Mouse (Mus musculus): Measurements from ENCODE around the gene Gm10197. TPM values are rescaled to one million over a fixed set of nuclear protein-coding genes. Genes with fewer than 3 reads are reported as not detected.
A peak's percentile ranks its signal among the peaks of the same experiment; 100 is the strongest.

Gm10197 gene
- polyA plus RNA-seq, 1 experiment from 2014 or later = not detected

DNA sequence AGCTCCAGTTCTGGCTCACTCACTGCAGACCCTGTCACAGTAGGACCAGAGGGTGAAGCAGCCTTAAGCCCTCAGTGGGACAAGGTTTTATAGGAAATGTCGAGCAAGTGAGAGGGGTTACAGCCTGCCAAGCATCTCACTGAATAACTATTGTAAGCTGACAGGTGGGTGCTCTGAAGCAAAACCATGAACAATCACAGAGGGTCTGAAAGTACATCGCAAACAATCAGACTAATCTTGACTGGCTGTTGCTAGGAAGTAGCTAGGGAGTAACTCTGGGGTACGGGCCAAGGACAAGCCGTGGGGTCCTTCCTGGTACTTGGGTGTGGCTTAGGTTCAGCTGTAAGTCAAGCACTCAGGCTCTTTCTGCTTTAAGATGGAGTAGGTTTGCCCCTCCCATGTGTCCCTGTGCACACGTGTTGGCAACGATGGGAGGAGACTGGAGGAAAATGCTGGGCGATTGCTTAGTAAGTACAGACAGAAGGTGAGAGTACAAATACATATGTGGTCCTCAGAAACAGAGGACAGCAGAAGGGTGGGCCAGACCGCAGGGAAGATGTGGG lies 21.3 kb upstream of the Gm10197 start:
- Histone ChIP-seq H3K9me3 (no peaks in the 10 kb centered on the region), H3K36me3 (peaks cover 11% of the 10 kb centered on the region), H3K9ac (replicated peaks) (no peak overlapping the region), H3K4me3 (replicated peaks) (no peak overlapping the region), H3K27me3 (no peaks in the 10 kb centered on the region), H3K4me2 (no peak overlapping the region), H3K27ac (no peak overlapping the region), H3K4me1 (replicated peaks) (peaks cover 11% of the 10 kb centered on the region)
- no peak for ATAC-seq (ENCODE audit: insufficient number of reproducible peaks, insufficient read depth, low FRiP score, low TSS enrichment, low read depth)
- 83% methylated on average over 8 of the region's 8 CpGs for WGBS

DNA sequence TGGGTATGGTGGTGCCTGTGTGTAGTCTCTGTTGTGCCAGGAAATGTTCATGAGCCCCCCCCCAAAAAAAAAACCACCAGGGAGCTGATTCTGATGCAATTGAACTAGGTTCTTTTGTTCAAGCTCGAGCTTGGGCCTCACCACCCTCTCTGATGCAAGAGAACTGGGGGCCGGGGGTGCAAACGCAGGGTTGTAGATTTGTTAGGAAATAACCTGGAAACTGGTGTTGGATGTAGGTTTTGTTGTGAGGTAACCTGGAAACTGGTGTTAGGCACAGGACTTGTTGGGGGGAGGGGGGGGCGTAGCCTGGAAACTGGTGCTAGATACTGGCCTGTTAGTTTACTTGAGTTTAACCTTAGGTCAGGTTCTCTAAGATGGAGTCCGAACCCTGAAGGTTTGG lies 20.2 kb upstream of the Gm10197 start:
- no peaks in the 10 kb centered on the region for H3K27me3 ChIP-seq
- no peak overlapping the region for H3K9ac ChIP-seq (replicated peaks)
- no peak overlapping the region for H3K27ac ChIP-seq
- peak overlapping the region; percentile 98 for H3K4me3 ChIP-seq (replicated peaks)
- H3K4me1 ChIP-seq (replicated peaks) = peaks cover 11% of the 10 kb centered on the region
- no peaks in the 10 kb centered on the region for H3K9me3 ChIP-seq
- H3K4me2 ChIP-seq = peak overlapping the region; percentile 76
- WGBS = 97% methylated on average over 5 of the region's 5 CpGs
- peaks cover 22% of the 10 kb centered on the region for H3K36me3 ChIP-seq
- ATAC-seq (ENCODE audit: insufficient number of reproducible peaks, insufficient read depth, low FRiP score, low TSS enrichment, low read depth) = no peak

DNA sequence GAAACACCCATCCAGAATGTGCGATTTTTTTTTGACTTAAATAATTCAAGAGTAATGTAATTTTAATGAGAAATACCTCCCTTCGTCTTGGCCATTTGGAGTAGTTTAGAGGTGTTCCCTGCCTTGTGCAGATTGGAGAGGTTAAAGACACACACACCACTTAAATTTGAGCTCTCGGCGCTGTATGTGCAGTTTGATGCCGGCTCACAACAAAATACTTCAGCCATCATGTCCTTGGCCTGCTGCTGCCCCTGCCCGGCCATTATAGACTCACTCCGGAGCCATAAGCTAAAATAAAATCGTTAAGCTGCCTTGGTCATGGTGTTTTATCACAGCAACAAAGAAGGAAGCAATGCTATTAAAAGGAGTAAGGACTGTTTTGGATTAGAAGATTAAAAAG lies 19.8 kb upstream of the Gm10197 start:
- H3K27me3 ChIP-seq = no peaks in the 10 kb centered on the region
- peak overlapping the region; percentile 76 for H3K4me2 ChIP-seq
- H3K4me3 ChIP-seq (replicated peaks) = peak overlapping the region; percentile 98
- WGBS = 42% methylated on average over 8 of the region's 8 CpGs
- peaks cover 25% of the 10 kb centered on the region for H3K36me3 ChIP-seq
- ATAC-seq (ENCODE audit: insufficient number of reproducible peaks, insufficient read depth, low FRiP score, low TSS enrichment, low read depth) = no peak
- peaks cover 11% of the 10 kb centered on the region for H3K4me1 ChIP-seq (replicated peaks)
- H3K9me3 ChIP-seq = no peaks in the 10 kb centered on the region
- peak overlapping the region; percentile 98 for H3K9ac ChIP-seq (replicated peaks)
- H3K27ac ChIP-seq = peak overlapping the region; percentile 88; the same call in 1 of the 2 replicates

DNA sequence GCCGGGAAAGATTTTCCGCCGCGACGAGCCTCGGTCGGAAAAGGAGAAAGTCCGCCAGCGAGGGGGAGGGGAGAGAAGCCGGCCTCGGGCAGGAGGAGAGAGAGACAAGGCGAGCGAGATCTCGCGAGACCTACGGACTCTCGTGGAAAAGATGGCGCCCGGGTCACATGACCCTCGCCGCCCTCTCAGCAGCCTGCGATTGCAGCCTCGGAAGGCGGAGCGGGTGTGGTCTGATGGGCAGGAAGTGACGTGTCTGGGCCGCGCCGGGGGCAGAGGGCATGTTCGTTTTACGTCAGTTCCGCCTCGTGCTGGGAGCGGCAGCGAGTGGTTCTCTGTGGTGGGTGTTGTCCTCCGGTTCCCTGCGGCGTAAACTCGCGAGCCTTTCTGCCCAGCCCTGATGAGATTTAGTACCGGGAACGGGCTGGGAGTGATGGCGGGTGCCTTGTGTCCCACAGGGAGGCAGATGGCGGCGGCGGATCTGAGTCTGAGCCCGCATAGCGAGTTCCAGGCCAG lies 19.0 kb upstream of the Gm10197 start, which contains the start of gene Smndc1:
TSS of gene Smndc1 (minus strand) at position 84 of the 513 bp plus-strand sequence.
- Histone ChIP-seq H3K27ac (peak within 1 kb of the TSS; percentile 99), H3K9ac (replicated peaks) (peak within 1 kb of the TSS; percentile 98), H3K36me3 (peaks cover 33% of the 10 kb centered on the region), H3K27me3 (no peaks in the 10 kb centered on the region), H3K9me3 (no peaks in the 10 kb centered on the region), H3K4me1 (replicated peaks) (peaks cover 11% of the 10 kb centered on the region), H3K4me3 (replicated peaks) (peak within 1 kb of the TSS; percentile 98), H3K4me2 (peak within 1 kb of the TSS; percentile 76)
- under 1% methylated on average over 48 of the region's 48 CpGs for whole genome bisulfite sequencing
- peak; percentile 98 for ATAC-seq (ENCODE audit: insufficient number of reproducible peaks, insufficient read depth, low FRiP score, low TSS enrichment, low read depth)

DNA sequence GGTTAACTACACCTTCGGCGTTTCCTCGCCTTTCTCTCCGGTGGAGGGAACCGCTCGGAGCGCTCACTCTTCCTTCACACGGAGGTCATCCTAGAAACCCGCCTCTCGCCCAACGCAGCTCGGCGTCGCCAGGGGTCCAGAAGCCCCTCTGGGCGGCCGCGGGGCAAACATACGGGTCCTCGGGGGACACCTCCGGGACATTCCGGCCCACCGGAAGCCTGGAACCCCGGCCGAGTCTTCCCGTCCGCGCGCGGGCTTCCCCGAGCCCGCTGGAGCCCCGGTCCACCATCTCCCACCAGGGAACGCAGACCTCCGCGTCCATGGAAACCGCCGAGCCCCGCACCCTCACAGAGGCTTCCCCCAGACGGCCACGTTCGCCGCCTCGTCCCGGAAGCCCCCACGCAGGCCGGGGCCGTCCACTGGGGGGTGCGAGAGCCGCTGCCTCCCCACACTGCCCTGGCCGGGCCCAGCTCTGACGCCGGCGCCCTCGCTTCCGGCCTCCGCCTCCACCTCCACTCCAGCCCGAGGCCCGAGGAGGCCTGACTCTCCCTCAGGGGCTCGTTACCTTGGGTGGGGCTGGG lies 18.4 kb upstream of the Gm10197 start:
- Histone ChIP-seq H3K27me3 (no peaks in the 10 kb centered on the region), H3K4me2 (peak overlapping the region; percentile 58), H3K36me3 (peaks cover 37% of the 10 kb centered on the region), H3K4me3 (replicated peaks) (peak overlapping the region; percentile 98), H3K27ac (peak overlapping the region; percentile 99), H3K4me1 (replicated peaks) (peaks cover 11% of the 10 kb centered on the region), H3K9ac (replicated peaks) (peak overlapping the region; percentile 98), H3K9me3 (no peaks in the 10 kb centered on the region)
- ATAC-seq (ENCODE audit: insufficient number of reproducible peaks, insufficient read depth, low FRiP score, low TSS enrichment, low read depth) = peak; percentile 85
- WGBS = under 1% methylated on average over 59 of the region's 59 CpGs

DNA sequence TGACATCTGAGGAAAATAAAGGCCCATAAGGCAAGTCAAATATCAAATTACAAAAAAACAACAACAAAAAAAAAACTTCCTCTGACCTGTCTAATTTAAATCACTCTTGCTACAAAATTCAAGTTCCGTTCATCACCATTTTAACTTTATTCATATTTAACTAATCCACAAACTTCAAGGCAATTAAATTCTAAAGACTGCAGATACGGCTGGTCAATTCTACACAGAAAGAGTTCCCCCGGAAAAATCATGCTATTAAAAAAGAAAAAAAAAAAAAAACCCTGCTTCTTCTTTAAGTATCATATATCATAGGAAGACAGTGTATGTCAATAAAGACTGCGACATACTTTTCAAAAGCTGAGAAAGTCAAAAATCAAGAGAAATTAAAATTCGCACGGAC lies 17.9 kb upstream of the Gm10197 start:
- H3K9ac ChIP-seq (replicated peaks) = peak overlapping the region; percentile 98
- 18% methylated on average over 6 of the region's 6 CpGs for WGBS
- peaks cover 42% of the 10 kb centered on the region for H3K36me3 ChIP-seq
- peak overlapping the region; percentile 98 for H3K4me3 ChIP-seq (replicated peaks)
- H3K9me3 ChIP-seq = no peaks in the 10 kb centered on the region
- H3K4me2 ChIP-seq = peak overlapping the region; percentile 58
- H3K27ac ChIP-seq = peak overlapping the region; percentile 99
- H3K4me1 ChIP-seq (replicated peaks) = peaks cover 11% of the 10 kb centered on the region
- H3K27me3 ChIP-seq = no peaks in the 10 kb centered on the region
- ATAC-seq (ENCODE audit: insufficient number of reproducible peaks, insufficient read depth, low FRiP score, low TSS enrichment, low read depth) = no peak

DNA sequence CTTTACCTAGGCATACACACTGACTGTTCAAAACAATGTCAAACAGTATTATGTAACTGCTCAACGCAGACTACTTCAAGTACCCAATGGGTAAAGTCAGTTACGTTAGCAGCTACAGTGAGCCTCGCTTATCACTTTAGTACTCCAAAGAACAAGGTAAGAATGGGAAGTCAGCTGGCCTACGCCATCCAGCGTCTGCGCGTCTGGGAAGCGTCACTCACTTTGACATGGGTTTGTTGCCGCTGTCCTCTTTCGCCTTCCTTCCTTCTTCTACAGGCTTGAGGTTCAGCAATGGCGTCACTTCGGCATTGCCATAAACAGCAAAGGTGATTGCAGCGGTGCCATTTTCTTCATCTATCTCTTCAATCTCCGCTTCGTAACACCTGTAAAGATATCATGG lies 11.8 kb upstream of the Gm10197 start:
- no peaks in the 10 kb centered on the region for H3K27me3 ChIP-seq
- no peak overlapping the region for H3K4me3 ChIP-seq (replicated peaks)
- no peak overlapping the region for H3K9ac ChIP-seq (replicated peaks)
- H3K9me3 ChIP-seq = no peaks in the 10 kb centered on the region
- no peaks in the 10 kb centered on the region for H3K4me1 ChIP-seq (replicated peaks)
- WGBS = 94% methylated on average over 15 of the region's 15 CpGs
- H3K36me3 ChIP-seq = peaks cover 87% of the 10 kb centered on the region
- H3K27ac ChIP-seq = no peak overlapping the region
- ATAC-seq (ENCODE audit: insufficient number of reproducible peaks, insufficient read depth, low FRiP score, low TSS enrichment, low read depth) = no peak
- H3K4me2 ChIP-seq = no peak overlapping the region

DNA sequence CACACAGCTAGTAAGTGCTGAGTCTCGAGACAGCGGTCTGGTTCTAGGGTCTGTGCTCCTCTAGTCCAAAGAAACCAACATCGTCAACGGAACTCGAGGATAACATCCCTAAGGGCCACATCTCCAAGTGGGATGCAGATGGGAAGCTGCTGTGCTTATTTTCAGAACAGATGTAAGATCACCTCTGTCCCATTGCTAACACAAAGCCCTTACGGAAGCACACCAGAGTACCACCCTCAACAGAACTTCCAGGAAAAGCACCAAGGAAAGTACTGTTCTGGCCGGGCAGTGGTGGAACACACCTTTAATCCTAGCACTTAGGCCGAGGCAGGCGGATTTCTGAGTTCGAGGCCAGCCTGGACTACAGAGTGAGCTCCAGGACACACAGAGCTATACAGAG lies 6.9 kb upstream of the Gm10197 start:
- Histone ChIP-seq H3K4me2 (no peak overlapping the region), H3K4me1 (replicated peaks) (no peaks in the 10 kb centered on the region), H3K27me3 (no peaks in the 10 kb centered on the region), H3K36me3 (peaks cover 80% of the 10 kb centered on the region), H3K9ac (replicated peaks) (no peak overlapping the region), H3K4me3 (replicated peaks) (no peak overlapping the region), H3K27ac (no peak overlapping the region), H3K9me3 (no peaks in the 10 kb centered on the region)
- ATAC-seq (ENCODE audit: insufficient number of reproducible peaks, insufficient read depth, low FRiP score, low TSS enrichment, low read depth) = no peak
- WGBS = 91% methylated on average over 10 of the region's 10 CpGs

DNA sequence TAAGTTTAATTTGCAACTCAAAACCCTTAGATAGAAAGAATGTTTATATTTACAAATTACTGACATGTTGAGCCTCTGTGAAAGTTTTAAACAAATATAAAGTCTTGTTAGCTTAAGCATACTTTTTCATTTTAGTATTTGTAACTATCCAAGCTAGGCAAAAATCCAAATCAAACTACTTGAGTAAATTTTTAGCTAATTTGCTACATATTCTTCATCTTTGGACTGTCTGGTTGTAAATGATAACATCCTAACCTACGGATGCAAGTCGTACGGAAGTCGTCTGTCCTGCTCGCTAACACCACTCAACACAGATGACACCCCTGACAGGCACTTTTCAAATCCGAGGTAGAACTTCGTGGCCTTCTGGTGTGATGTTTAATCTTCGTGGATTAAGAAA lies 6.1 kb upstream of the Gm10197 start:
- Histone ChIP-seq H3K4me2 (no peak overlapping the region), H3K9ac (replicated peaks) (no peak overlapping the region), H3K27me3 (no peaks in the 10 kb centered on the region), H3K27ac (no peak overlapping the region), H3K9me3 (no peaks in the 10 kb centered on the region), H3K4me3 (replicated peaks) (no peak overlapping the region), H3K36me3 (peaks cover 79% of the 10 kb centered on the region), H3K4me1 (replicated peaks) (0 out of 2 replicates have a peak, but pooled peaks cover 3% of the 10 kb centered on the region)
- 90% methylated on average over 8 of the region's 8 CpGs for WGBS
- no peak for ATAC-seq (ENCODE audit: insufficient number of reproducible peaks, insufficient read depth, low FRiP score, low TSS enrichment, low read depth)

DNA sequence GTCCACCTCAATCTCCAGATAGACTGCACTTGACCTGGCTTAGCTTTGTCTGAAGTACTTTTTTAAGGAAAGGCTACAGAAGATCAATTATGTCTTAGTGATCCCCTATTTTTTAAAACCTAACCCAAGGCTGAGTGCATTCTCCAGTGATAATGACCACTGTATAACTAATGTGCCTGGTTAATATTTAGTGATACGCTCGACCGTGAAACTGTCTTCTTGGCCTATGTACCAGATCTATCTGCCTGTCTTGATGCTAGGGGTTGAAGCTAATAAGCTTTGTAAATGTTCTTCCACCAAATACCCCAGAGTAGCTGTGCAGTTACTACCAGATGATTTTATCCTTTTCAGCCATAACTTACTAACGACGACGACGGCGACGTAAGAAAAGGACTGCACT lies 4.2 kb upstream of the Gm10197 start:
- Histone ChIP-seq H3K4me1 (replicated peaks) (peaks cover 8% of the 10 kb centered on the region), H3K4me2 (no peak overlapping the region), H3K27me3 (no peaks in the 10 kb centered on the region), H3K27ac (no peak overlapping the region), H3K4me3 (replicated peaks) (no peak overlapping the region), H3K36me3 (peaks cover 77% of the 10 kb centered on the region), H3K9me3 (no peaks in the 10 kb centered on the region), H3K9ac (replicated peaks) (no peak overlapping the region)
- no peak for ATAC-seq (ENCODE audit: insufficient number of reproducible peaks, insufficient read depth, low FRiP score, low TSS enrichment, low read depth)
- 92% methylated on average over 9 of the region's 9 CpGs for WGBS

DNA sequence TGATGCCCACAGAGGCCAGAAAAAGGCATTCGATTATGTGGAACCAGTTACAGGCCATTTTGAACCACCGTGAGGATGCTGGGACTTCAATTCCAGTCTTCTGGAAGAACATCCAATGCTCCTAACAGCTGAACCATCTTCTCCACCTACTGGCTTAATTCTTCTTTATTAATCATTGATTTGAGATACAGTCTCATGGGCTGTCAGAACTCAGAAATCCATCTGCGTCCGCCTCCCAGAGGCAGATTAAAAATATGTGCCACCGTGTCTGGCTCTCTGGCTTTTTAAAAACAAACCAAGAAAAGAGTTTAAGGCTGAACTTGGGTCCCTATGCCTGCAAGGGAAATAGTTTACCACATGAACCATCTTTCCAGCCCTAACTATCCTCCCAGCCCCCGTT lies 3.7 kb upstream of the Gm10197 start:
- 92% methylated on average over 6 of the region's 6 CpGs for WGBS
- Histone ChIP-seq H3K27me3 (no peaks in the 10 kb centered on the region), H3K9me3 (no peaks in the 10 kb centered on the region), H3K4me3 (replicated peaks) (no peak overlapping the region), H3K9ac (replicated peaks) (no peak overlapping the region), H3K4me1 (replicated peaks) (peaks cover 12% of the 10 kb centered on the region), H3K27ac (no peak overlapping the region), H3K36me3 (peaks cover 72% of the 10 kb centered on the region), H3K4me2 (no peak overlapping the region)
- ATAC-seq (ENCODE audit: insufficient number of reproducible peaks, insufficient read depth, low FRiP score, low TSS enrichment, low read depth) = no peak

DNA sequence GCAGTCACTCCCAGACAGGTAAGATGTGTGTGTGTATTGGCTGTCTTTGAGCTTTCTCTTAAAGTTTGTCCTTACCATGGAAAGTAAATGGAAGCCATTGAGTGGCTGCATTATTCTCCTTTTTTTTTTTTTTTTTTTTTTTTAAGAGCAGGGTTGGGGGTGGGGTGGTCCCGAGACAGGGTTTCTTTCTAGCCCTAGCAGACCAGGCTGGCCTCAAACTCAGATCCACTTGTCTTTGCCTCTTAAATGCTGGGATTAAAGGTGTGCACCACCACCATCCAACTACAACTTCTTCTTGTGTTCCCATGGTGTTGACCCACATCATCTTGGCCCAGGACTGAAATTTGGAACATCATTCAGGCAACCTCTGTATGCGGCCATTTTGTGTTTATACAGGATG lies 2.0 kb upstream of the Gm10197 start:
- ATAC-seq (ENCODE audit: insufficient number of reproducible peaks, insufficient read depth, low FRiP score, low TSS enrichment, low read depth) = no peak
- 86% methylated on average over 2 of the region's 2 CpGs for WGBS
- peaks cover 63% of the 10 kb centered on the region for H3K36me3 ChIP-seq

More for the DNA sequence above, 2.0 kb upstream of the Gm10197 start:
- Histone ChIP-seq H3K4me3 (replicated peaks) (no peak overlapping the region), H3K9me3 (no peaks in the 10 kb centered on the region), H3K4me2 (no peak overlapping the region), H3K27me3 (no peaks in the 10 kb centered on the region), H3K4me1 (replicated peaks) (peaks cover 28% of the 10 kb centered on the region), H3K27ac (no peak overlapping the region), H3K9ac (replicated peaks) (no peak overlapping the region)
